Mouse (Mus musculus) c-Kit-negative CD71-positive TER-119-positive erythroid progenitor cells, embryonic 14.5 days (primary cell): ENCODE results near the gene Gm43191.

Source experiments
- DNase-seq: peaks from one replicate; pipeline ENCODE4 v3.0.0-alpha.2; 2013; ENCODE audit warnings: low read depth, low spot score

Gene Gm43191

DNA sequence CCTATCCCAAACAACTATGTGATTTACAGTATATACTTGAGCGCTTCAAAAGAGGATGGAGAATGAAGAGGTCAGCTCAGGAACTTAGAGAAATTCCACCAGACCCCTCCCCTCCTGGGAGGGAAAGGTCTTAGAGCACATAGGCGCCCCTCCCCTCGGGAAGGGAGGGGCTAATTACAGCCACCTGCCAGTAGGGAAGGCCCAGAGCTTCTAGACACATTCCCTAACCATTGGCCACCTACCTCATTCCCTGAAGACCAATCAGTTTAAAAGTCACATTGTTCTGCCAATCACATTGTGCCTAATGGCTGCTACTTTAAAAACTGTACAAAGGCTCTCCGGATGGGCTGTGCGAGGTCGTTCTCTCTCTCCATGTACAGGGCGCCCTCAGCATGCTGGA is 58.4 kb downstream of the Gm43191 start:
- no peak for DNase-seq

DNA sequence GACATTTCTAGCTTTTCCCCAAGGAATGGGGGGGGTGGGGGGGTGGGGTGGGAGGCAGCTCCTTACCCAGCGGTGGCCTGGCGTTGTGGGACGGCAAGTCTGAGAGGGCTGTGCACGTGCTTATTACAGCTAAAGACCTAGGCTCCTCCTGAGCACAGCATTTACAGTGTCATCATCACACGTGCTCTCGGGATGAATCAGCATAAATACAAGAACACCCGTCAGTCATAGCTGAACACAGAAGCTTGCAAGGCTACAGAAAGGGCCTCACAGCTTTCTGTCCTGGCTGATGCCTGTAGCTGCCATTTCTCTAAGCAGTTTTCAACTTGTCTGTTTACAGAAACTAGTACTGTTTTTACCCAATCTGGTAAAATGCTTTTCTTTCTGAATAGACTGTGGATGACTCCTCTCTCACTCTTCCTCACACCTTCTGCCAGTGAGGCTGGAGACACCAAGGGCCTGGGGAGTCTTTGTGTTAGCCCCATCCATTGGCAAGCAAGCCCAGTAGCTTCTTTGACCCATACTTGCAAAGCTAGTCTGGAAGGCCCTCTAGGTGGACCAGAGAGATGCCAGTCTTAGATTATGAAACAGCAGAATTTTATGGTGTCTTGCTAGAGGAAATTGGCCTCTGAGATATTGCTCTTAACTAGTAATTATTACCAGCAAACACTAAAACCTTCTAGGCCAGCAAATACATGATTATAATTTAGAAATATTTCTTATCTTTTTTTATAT is 60.3 kb downstream of the Gm43191 start:
- DNase-seq: peak; percentile 57

DNA sequence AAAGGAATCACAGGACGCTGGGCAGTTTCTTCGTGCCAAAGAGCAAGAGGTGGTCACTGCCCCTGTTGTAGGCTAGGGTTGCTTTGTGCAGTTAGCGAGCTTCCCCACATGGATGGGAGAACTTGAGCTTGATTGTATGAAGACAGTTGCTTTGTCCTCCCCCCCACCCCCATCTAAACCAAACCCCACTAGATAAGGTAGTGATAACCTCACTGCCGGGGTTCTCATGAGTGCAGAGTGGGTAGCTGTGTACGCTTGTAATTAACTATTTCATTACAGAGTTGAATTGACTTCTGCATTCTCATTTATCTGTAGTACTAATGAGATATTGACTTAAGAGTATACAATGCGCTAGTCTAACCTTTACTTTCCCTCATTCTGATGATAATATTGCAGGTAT is 62.2 kb downstream of the Gm43191 start:
- DNase-seq: no peak

DNA sequence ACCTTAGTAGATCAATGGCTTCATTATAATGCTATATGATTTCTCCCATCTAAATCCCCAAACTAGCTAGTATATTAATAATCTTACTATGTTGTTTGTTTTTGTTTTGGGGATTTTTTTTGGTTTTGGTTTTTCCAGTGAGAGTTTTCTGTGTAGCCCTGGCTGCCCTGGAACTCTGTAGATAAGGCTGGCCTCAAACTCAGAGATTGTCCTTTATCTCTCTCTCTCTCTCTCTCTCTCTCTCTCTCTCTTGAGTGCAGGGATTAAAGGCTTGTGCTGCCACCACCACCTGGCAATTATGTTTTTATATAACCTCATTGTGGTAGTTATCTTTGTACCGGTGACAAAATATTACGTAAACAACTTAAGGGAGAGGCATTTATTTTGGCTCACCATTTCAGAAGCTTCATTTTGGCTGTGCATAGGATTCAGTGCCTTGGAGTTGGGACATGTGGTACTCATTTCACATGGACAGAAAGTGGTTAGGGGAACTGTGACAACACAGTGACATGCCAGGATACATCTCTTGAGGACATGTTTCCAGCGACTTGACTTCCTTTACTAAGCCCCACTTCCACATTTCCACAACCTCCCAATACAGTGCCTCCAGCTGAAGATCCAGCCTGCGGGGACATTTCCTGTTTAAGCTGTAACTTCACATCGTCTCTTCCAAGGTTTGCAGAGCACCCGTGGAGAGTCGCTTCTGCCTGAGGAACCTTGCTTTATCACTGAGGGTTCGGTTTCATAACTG is 65.6 kb downstream of the Gm43191 start:
- DNase-seq: no peak

DNA sequence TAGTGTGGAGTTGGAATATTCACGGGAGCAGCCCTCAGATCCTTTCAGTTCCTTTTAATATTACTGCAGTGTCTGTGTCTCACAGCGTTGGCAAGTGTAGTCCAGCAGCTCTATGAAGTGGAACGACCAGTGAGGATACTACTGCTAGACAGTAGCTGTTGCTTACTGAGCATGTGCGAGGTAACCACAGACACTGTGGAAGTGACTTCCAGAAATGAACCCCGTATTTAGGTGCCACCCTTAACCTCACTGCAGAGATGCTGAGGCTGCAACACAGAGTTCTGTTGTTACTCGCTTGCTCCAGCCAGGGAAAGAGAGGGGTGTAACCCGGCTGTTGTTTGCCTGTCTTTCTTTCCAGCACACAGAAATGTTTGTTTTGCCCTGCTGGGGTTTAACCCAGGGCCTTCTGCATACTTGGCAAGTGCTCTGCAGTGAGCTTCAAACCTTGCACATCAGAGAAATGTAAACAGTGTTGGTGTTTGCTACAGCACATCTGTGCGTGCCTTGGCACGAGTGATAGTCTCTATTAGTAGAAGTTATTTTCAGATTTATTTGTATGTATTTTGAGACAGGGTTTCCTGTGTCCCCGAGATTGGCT is 66.7 kb downstream of the Gm43191 start, which contains the start of gene Trmt13:
TSS of gene Trmt13 (minus strand) at position 293 of the 598 bp plus-strand sequence.
- no peak for DNase-seq

DNA sequence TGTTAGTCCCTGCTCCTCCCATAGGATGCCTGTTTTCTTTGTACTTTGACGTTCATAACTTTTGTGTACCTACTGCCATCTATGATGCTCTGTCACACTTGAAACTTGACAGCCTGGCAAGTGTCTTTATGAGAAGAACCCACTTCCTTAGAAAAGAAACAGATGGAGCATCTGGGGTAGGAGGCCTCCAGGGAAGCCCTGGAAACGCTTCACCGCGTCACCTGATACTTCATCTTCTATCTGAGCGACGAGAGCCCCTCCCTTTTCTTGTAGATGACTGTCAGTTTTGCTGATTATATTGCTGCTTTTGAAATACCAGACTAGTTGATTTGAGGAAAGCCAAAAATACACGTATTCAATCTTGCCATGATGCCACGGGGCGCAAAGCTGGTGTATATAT is 76.5 kb downstream of the Gm43191 start:
- DNase-seq: no peak

DNA sequence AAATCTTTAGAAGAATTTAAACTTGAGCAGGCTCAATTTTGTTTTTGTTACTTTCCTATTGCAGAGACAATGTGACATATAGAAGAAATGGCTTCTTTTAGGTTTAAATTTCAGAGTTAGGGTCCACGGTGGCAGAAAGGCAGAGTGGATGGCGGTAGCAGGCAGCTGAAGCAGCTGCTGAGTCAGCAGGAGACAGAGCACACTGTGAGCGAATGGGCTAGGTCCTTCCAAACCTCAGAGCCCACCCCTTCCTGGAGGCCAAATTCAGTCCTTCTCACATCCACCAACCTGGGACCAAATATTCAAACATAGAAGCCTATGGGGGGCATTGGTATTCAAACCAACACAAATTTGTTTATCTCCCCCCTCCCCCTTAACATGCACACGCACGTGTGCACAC is 79.3 kb downstream of the Gm43191 start:
- no peak for DNase-seq

DNA sequence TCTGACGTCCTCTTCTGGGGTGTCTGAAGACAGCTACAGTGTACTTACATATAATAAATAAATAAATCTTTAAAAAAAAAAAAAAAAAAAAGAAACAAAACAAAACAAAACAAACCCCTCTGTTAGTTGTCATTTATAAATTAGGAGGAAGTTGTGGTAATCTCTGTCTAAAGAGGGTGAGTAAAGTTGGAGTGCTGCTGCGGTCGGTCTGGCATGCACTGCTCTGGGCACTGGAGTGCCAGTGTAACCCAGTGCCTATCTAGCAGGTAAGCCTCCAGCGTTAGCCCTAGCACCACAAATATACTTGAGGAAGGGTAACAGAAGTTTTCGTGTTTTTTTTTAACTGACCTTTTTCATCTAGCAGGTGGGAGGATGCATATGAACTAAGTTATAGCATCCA is 80.1 kb downstream of the Gm43191 start:
- no peak for DNase-seq

DNA sequence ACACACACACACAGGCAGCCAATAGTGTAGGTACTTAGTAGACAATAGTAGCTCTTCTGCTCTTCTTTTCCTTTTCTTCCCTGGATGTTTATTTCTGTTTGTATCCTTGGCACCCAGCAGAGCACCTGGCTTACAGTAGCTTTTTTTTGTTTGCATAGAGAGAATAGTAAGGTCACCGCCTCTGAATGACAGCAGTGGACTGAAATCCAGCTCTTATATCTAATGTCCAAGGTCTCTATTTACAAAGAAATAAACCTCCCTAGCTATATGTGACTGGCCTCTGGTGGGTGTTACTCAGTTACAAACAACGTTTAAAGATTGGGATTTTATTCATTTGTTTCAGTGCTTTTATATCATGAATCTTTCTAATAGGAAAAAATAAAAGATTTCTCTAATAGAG is 81.4 kb downstream of the Gm43191 start:
- no peak for DNase-seq

DNA sequence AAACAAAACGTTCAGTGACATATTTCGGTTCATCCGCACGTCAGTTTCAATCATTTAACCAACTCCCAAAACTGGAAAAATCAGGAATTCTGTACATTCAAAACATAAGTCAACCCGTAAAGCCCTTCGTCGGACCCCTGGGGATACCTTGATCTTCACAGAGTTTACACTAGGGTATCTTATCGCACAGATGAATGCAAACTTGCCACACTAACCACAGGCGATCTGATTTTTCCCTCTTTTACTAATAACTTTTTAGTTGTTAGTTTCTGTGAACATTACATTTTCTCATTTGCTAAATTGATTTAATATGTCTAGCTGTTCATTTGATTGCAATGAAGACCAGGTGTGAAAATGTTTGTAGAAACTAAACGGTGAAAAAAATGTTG is 85.5 kb downstream of the Gm43191 start:
- peak; percentile 30 for DNase-seq

DNA sequence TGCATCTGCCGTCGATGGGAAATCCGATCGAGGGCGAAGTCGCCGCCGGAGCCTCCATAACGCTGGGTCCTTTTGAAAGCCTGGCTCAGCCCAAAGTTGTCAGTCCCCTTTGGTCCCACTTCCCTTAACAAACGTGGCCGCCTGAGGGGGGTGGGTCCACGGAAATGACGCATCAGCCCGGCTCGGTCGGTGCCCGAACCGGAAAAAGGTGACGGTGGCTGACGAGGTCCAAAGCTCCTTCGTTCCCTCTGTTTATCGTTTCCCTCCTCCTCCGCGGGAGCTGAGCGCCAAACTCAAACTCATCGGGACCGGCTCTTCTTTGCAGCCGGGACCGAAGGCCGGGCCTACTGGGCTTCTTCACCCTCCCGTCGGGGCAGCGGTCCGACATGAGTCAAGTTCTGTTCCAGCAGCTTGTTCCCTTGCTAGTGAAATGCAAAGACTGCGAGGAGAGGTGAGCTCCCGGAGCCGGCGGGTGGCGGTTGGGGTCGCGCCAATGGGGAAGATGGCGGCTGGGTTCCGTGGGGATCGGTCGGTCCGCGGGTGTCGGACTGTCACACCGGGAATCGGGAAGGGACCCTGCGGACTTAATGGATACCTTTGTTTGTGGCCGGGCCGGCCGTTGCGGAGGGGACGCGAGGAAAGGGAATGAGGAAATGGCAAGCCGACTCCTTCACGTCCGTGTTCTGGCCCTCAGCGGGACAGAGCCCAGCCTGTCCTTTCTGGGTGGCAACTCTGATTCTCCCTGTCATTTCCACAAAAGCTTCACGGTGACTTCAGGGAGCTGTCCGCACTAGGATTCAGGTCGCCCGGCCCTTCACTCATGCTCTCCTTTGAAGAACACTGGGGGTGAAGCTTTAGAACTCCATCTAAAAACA is 86.1 kb downstream of the Gm43191 start, which contains the start of gene Sass6:
TSS of gene Sass6 (plus strand) at position 255 of the 875 bp plus-strand sequence.
- peak; percentile 96 for DNase-seq

DNA sequence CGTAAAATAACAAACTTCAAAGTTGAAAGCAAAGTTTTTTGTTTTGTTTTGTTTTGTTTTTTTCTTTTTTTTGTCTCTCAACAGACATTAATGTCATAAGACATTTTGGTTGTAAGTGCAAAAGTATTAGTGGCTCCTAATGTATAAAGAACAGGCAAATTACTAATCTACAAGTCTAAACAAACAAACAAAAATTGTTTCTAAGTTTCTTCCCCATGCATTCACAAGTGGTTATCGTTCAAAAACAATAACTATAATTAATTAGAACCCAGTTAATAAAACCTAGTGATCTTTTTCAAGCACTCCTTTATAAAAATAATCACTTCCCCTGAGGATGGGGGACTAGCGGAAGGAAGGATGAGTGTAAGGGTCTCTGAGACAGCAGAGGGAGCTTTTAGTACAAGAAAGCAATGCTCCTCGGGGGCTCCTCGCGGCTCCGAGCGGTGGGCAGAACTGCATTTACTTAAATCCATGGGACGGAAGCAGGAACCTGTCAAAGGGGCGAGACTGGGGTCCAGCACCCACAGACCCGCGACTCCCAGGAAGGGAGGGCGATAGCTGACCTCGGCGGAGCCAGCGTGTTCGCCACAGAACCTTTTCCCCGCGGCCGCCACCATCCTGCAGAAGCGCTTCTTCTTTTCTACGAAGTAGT is 86.9 kb downstream of the Gm43191 start:
- no peak for DNase-seq
